Mouse (Mus musculus): ENCODE measurements at regions not wholly inside any gene's neighbourhood (a gene's known extent, or its start where the extent isn't known, plus 50 kb on each side); places are given as distances from the start of the nearest gene placed in this dataset.

DNA sequence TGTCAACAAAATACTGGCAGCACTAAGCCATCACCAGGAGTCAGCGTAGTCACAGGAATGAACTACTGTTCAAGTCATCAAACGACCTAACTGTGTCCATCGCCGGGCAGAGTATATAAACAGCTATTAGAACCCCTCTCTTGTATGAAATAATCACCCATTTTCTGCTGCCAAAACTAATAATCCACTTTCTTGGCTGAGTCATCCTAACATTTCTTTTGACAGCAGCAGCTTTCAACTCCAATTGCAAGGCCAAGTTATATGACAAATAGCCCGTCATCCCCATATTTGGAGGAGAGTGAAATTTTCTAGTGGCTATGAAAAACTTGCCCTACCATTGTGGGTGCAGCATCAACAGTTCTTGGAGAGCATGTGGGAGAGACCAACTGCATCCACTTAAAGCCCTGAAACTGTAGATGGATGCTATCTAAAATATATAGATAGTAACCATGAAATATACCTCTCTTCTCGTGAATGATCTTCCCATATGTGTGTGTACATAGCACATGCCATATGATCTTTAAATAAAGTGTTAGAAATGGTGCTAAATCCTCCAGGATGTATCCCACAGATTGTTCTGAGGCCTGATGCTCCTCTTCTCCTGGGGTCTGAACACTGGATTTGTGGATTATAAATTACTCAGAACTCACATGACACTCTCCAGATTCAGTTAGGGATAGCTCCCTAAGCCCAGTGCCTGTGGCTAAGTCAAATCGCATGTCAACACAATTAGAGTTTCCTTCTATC lies 189.9 kb upstream of the Tmem72 start:
- H3K36me3 ChIP-seq (ENCODE audit: control insufficient read depth, insufficient read depth, low read length): no peaks in the 10 kb centered on the region
- intact Hi-C loops (cut with DNase I): no loop called here
- no peak for DNase-seq
- H3K27ac ChIP-seq: no peak overlapping the region
- H3K4me1 ChIP-seq (ENCODE audit: control insufficient read depth, insufficient read depth, low read length): no peaks in the 10 kb centered on the region
- WGBS: 73% methylated on average over 7 of the region's 7 CpGs
- no peaks in the 10 kb centered on the region for H3K27me3 ChIP-seq (ENCODE audit: control insufficient read depth, insufficient read depth, low read length)
- H3K9ac ChIP-seq (ENCODE audit: low read depth, low read length): no peak overlapping the region
- no peaks in the 10 kb centered on the region for H3K79me2 ChIP-seq (replicated peaks; ENCODE audit: control insufficient read depth, insufficient read depth, low read length)
- no peak for TF ChIP-seq EP300 (IDR thresholded peaks at IDR 0.05; ENCODE audit: insufficient read depth, low read depth, low read length)
- H3K4me3 ChIP-seq: no peak overlapping the region

DNA sequence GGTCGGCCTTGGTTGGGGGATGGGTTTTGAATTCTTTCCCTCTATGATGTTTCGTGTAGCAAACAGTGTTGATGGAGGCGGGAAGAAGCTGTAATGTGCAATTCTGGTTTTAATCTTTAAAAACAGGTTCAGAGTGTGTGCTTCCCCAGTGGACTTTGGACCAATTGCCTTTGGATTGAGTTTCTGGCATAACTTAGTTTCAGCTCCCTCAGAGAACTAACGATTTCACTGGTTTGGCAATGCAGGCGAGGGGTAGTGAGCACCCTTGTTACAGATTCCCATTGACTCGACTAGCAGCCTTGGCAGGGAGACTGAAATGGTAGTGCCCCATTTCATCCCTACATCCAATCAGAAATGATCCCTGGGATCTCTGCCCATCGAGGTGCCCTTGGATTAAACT lies 193.9 kb upstream of the Tmem72 start:
- H3K9ac ChIP-seq (ENCODE audit: low read depth, low read length): no peak overlapping the region
- H3K79me2 ChIP-seq (replicated peaks; ENCODE audit: control insufficient read depth, insufficient read depth, low read length): no peaks in the 10 kb centered on the region
- no peak overlapping the region for H3K4me3 ChIP-seq
- no peak for TF ChIP-seq EP300 (IDR thresholded peaks at IDR 0.05; ENCODE audit: insufficient read depth, low read depth, low read length)
- TF ChIP-seq POLR2A (IDR thresholded peaks at IDR 0.05; ENCODE audit: insufficient read depth, low read depth, low read length): no peak
- no peak for TF ChIP-seq CTCF (IDR thresholded peaks at IDR 0.05)
- H3K27me3 ChIP-seq (ENCODE audit: control insufficient read depth, insufficient read depth, low read length): no peaks in the 10 kb centered on the region
- intact Hi-C loops (cut with DNase I): no loop called here
- DNase-seq: no peak
- no peaks in the 10 kb centered on the region for H3K4me1 ChIP-seq (ENCODE audit: control insufficient read depth, insufficient read depth, low read length)
- H3K36me3 ChIP-seq (ENCODE audit: control insufficient read depth, insufficient read depth, low read length): no peaks in the 10 kb centered on the region
- 79% methylated on average over 7 of the region's 7 CpGs for WGBS
- H3K27ac ChIP-seq: no peak overlapping the region

DNA sequence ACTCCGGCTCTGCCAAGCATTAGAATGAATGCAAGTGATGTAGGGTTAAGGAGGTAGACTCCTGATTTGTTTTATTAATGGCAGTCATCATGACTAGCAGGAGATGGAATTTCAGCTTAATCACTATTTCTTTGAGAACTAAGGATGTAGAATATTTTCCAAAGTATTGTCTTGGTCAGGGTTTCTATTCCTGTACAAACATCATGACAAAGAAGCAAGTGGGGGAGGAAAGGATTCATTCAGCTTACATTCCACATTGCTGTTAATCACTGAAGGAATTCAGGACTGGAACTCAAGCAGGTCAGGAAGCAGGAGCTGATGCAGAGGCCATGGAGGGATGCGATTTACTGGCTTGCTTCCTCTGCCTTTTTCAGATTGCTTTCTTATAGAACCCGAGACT lies 195.4 kb upstream of the Tmem72 start:
- H3K9ac ChIP-seq (ENCODE audit: low read depth, low read length): no peak overlapping the region

DNA sequence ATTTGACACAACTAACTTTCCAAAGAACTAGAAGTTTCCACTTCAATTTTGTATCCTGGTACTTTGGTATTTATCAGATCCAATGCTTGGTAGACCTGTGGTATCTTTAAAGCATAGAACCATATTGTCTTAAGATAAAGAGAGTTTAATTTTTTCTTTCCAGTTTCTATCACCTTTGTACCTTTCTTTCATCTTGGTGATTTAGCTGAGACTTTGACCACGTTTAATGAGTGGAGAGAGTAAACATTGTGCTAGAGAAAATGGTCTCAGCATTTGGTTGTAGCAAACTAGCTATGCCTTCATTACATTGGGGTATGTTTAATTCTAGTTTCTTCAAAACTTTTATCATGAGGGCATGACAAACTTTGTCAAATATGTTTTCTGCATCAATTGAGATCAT lies 197.4 kb upstream of the Tmem72 start:
- H3K27me3 ChIP-seq (ENCODE audit: control insufficient read depth, insufficient read depth, low read length): no peaks in the 10 kb centered on the region
- WGBS: 50% methylated on average over 1 of the region's 1 CpGs
- H3K36me3 ChIP-seq (ENCODE audit: control insufficient read depth, insufficient read depth, low read length): no peaks in the 10 kb centered on the region
- H3K27ac ChIP-seq: no peak overlapping the region
- intact Hi-C loops (cut with DNase I): no loop called here
- TF ChIP-seq POLR2A (IDR thresholded peaks at IDR 0.05; ENCODE audit: insufficient read depth, low read depth, low read length): no peak
- H3K4me1 ChIP-seq (ENCODE audit: control insufficient read depth, insufficient read depth, low read length): no peaks in the 10 kb centered on the region
- H3K79me2 ChIP-seq (replicated peaks; ENCODE audit: control insufficient read depth, insufficient read depth, low read length): no peaks in the 10 kb centered on the region
- no peak for DNase-seq
- H3K9ac ChIP-seq (ENCODE audit: low read depth, low read length): no peak overlapping the region
- no peak overlapping the region for H3K4me3 ChIP-seq

More for the DNA sequence above, 195.4 kb upstream of the Tmem72 start:
- H3K4me3 ChIP-seq: no peak overlapping the region
- no peaks in the 10 kb centered on the region for H3K4me1 ChIP-seq (ENCODE audit: control insufficient read depth, insufficient read depth, low read length)
- intact Hi-C loops (cut with DNase I): no loop called here
- TF ChIP-seq EP300 (IDR thresholded peaks at IDR 0.05; ENCODE audit: insufficient read depth, low read depth, low read length) (no peak), CTCF (IDR thresholded peaks at IDR 0.05) (no peak), POLR2A (IDR thresholded peaks at IDR 0.05; ENCODE audit: insufficient read depth, low read depth, low read length) (no peak)
- H3K79me2 ChIP-seq (replicated peaks; ENCODE audit: control insufficient read depth, insufficient read depth, low read length): no peaks in the 10 kb centered on the region
- H3K27ac ChIP-seq: no peak overlapping the region
- no peaks in the 10 kb centered on the region for H3K36me3 ChIP-seq (ENCODE audit: control insufficient read depth, insufficient read depth, low read length)
- H3K27me3 ChIP-seq (ENCODE audit: control insufficient read depth, insufficient read depth, low read length): no peaks in the 10 kb centered on the region
- no peak for DNase-seq
- WGBS: 55% methylated on average over 3 of the region's 3 CpGs

DNA sequence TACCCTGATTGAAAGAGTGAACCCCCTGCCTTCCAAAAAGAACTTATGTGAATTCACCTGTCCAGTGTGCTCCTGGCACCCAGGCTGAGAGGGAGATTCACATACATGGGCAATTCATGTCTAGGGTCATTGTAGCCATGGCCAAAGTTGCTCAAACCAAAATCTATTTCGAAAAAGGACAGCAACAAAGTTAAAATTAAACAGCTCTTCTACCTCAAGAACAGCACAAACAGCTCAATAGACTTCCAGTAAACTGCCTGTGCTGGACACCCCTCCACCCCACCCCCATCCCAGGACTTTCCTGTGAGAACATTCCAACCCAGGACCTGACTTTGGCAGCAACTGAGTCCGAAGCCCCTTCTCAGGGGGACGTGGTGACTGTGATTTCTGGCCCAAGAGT lies 218.3 kb upstream of the Tmem72 start:
- Histone ChIP-seq H3K4me1 (ENCODE audit: control insufficient read depth, insufficient read depth, low read length) (no peaks in the 10 kb centered on the region), H3K27me3 (ENCODE audit: control insufficient read depth, insufficient read depth, low read length) (no peaks in the 10 kb centered on the region), H3K79me2 (replicated peaks; ENCODE audit: control insufficient read depth, insufficient read depth, low read length) (no peaks in the 10 kb centered on the region), H3K9ac (ENCODE audit: low read depth, low read length) (no peak overlapping the region), H3K4me3 (no peak overlapping the region), H3K36me3 (ENCODE audit: control insufficient read depth, insufficient read depth, low read length) (no peaks in the 10 kb centered on the region), H3K27ac (no peak overlapping the region)
- no peak for TF ChIP-seq EP300 (IDR thresholded peaks at IDR 0.05; ENCODE audit: insufficient read depth, low read depth, low read length)
- TF ChIP-seq CTCF (IDR thresholded peaks at IDR 0.05): no peak
- no peak for TF ChIP-seq POLR2A (IDR thresholded peaks at IDR 0.05; ENCODE audit: insufficient read depth, low read depth, low read length)
- DNase-seq: no peak
- intact Hi-C loops (cut with DNase I): no loop called here
- WGBS: 63% methylated on average over 3 of the region's 3 CpGs

DNA sequence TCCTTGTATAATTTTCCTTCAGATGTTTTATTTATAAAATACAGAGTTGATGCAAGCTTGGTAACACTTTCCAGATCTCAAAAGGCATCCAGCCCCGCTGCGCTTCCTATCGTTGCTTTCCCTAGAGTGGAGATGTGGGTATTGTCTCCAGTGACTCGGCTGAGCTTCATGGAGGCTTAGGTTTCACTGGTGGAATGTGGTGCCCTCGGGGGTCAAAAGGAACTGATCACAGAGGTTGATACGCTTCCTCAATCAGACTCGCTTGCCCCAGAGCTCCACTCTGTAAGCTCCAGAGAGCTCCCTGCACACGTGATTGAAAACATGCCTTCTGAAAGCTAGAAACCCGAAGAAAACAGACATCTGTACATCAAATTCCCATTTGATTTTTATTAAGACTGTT lies 224.9 kb upstream of the Tmem72 start:
- 74% methylated on average over 9 of the region's 9 CpGs for WGBS
- Histone ChIP-seq H3K4me3 (no peak overlapping the region), H3K4me1 (ENCODE audit: control insufficient read depth, insufficient read depth, low read length) (no peaks in the 10 kb centered on the region), H3K79me2 (replicated peaks; ENCODE audit: control insufficient read depth, insufficient read depth, low read length) (no peaks in the 10 kb centered on the region), H3K36me3 (ENCODE audit: control insufficient read depth, insufficient read depth, low read length) (no peaks in the 10 kb centered on the region), H3K27me3 (ENCODE audit: control insufficient read depth, insufficient read depth, low read length) (no peaks in the 10 kb centered on the region), H3K27ac (no peak overlapping the region), H3K9ac (ENCODE audit: low read depth, low read length) (no peak overlapping the region)
- intact Hi-C loops (cut with DNase I): no loop called here
- TF ChIP-seq CTCF (IDR thresholded peaks at IDR 0.05) (no peak), POLR2A (IDR thresholded peaks at IDR 0.05; ENCODE audit: insufficient read depth, low read depth, low read length) (no peak), EP300 (IDR thresholded peaks at IDR 0.05; ENCODE audit: insufficient read depth, low read depth, low read length) (no peak)
- DNase-seq: no peak

All from heart, adult 2 months (tissue).